Mouse (Mus musculus) midbrain, embryonic 11.5 days (tissue): ENCODE results near the gene S100a1. TPM values are rescaled to one million over a fixed set of nuclear protein-coding genes. Genes with fewer than 3 reads are reported as not detected.
A peak's percentile ranks its signal among the peaks of the same experiment; 100 is the strongest.

ENCODE experiments used
- ATAC-seq: fragments of 200-750 bp; cut with Nextera tagmentation; 2 replicates; pipeline ENCODE4 v1.8.0; 2017; ENCODE audit warnings: moderate TSS enrichment, moderate library complexity; ENCODE audit not compliant: low FRiP score
- DNase-seq: peaks from one replicate; pipeline ENCODE4 v3.0.0; 2015; ENCODE audit warnings: low spot score; ENCODE audit errors: missing footprints
- H3K27ac ChIP-seq: fragments of 300-500 bp; sonication (generic); 2 replicates; pipeline ENCODE4 v1.5.1; 2014; ENCODE audit warnings: low read depth, low read length
- H3K27me3 ChIP-seq: fragments of 300-500 bp; sonication (generic); 2 replicates; pipeline ENCODE4 v1.6.1; 2014; ENCODE audit warnings: mild to moderate bottlenecking, low read length, moderate library complexity, mixed read lengths; ENCODE audit not compliant: control insufficient read depth, insufficient read depth
- H3K36me3 ChIP-seq: fragments of 300-500 bp; sonication (generic); 2 replicates; pipeline ENCODE4 v1.6.1; 2014; ENCODE audit warnings: mild to moderate bottlenecking, low read length, moderate library complexity, mixed read lengths; ENCODE audit not compliant: control insufficient read depth, insufficient read depth
- H3K4me1 ChIP-seq: fragments of 300-500 bp; sonication (generic); 2 replicates; pipeline ENCODE4 v1.6.1; 2014; ENCODE audit warnings: low read length; ENCODE audit not compliant: control insufficient read depth, insufficient read depth
- H3K4me2 ChIP-seq: fragments of 300-500 bp; sonication (generic); 2 replicates; pipeline ENCODE4 v1.6.1; 2014; ENCODE audit warnings: mild to moderate bottlenecking, moderate library complexity
- H3K4me3 ChIP-seq: fragments of 300-500 bp; sonication (generic); 2 replicates; pipeline ENCODE4 v1.5.1; 2014; ENCODE audit warnings: low read depth, low read length
- H3K9ac ChIP-seq: fragments of 300-500 bp; sonication (generic); 2 replicates; pipeline ENCODE4 v1.6.1; 2014; ENCODE audit warnings: low read length
- H3K9me3 ChIP-seq: fragments of 300-500 bp; sonication (generic); 2 replicates; pipeline ENCODE4 v1.6.1; 2016; ENCODE audit warnings: low read length; ENCODE audit not compliant: control insufficient read depth
- WGBS: fragments of 180-500 bp; shearing (Covaris S2); extraction: QIAGEN DNeasy Blood & Tissue Kit; methylation state at CpG from one replicate; pipeline ENCODE4 v1.1.7; 2014; 5-methylcytosine and 5-hydroxymethylcytosine counted together
- polyA plus RNA-seq: library from polyadenylated mRNA; unstranded; fragments of >200 nt; fragmentation: Nextera tagmentation; extraction: Ambion mirVana; gene quantifications from 2 replicates; pipeline ENCODE4 v1.2.1, GENCODE M21; 2014

S100a1 gene
- polyA plus RNA-seq, 1 experiment from 2014 or later = 6.9 TPM

DNA sequence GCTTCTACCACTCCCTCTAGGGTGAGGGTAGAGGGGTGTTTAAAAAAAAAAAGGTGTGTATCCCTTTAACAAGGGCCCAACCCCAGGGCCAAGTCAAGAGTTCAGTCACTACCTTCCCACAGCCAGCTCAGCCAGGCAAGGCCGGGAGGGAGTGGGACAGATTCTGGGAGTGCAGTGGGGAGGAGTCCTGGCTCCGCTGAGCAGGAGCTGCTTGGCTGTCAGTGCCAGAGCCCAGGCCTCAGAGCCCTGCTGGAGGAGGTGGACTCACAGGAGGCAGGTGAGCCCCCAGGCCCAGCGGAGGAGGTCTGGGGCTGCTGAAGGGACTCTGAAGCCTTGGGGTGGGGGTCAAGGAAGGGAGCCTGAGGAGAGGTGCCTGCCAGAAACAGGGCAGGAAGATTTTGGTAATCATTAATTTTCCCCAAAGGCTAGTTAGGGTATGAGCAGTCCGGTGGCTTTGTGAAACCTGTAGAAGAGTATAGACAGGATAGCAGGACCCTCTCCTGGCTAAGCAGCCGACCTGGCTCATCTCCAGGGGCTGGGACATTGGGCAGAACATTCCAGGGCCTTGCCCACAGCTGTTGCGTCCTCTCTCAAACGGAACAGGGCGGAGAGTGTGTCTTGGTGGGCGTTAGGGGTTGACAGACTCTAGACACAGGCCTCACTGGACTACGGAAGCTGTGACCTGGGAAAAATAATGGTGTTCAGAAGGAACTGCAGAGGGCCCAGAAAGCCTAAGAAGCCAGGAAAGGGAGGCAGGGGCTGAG is 23.1 kb upstream of the S100a1 start, which contains the start of gene S100a16:
Gene S100a16, plus strand, starts transcription at position 114 of the 764 bp plus-strand sequence.
- WGBS = 47% methylated on average over 10 of the region's 10 CpGs
- Histone ChIP-seq H3K9ac (no peak within 1 kb of the TSS), H3K4me3 (no peak within 1 kb of the TSS), H3K27ac (no peak within 1 kb of the TSS), H3K4me2 (no peak within 1 kb of the TSS), H3K4me1 (peaks cover 5% of the 10 kb centered on the region; the same call in 1 of the 2 replicates), H3K27me3 (no peaks in the 10 kb centered on the region), H3K36me3 (no peaks in the 10 kb centered on the region), H3K9me3 (no peaks in the 10 kb centered on the region)
- DNase-seq = no peak
- ATAC-seq = no peak

DNA sequence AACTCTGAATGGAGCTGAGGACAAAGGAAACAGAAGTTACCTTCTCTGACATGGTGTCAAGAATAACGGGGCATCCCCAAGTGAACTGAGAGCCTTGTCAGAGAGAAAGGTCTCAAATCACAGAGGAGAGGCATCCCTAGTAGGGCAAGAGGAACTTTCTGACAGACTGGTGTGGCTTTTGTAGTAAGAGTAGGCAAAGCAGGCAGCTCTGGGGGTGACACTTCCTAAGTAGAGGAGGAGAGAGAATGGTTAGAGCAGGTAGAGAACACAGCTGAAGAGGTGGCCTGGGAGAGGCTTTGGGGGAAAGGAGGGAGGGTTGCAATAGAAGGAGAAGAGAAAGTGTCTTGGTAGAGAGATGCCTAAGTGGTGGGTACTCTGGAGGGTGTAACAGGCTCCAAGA is 21.3 kb upstream of the S100a1 start:
- ATAC-seq = no peak
- H3K4me1 ChIP-seq = no peaks in the 10 kb centered on the region
- H3K4me2 ChIP-seq = no peak overlapping the region
- no peaks in the 10 kb centered on the region for H3K36me3 ChIP-seq
- no peak overlapping the region for H3K9ac ChIP-seq
- no peak overlapping the region for H3K27ac ChIP-seq
- H3K27me3 ChIP-seq = no peaks in the 10 kb centered on the region
- H3K9me3 ChIP-seq = no peaks in the 10 kb centered on the region
- no peak overlapping the region for H3K4me3 ChIP-seq
- WGBS = 84% methylated on average over 1 of the region's 1 CpGs
- DNase-seq = no peak

GRCm38 (mm10) chr3:90531713-90532112 is 17.5 kb upstream of the S100a1 start:
- H3K4me2 ChIP-seq = no peak overlapping the region
- ATAC-seq = no peak
- H3K4me1 ChIP-seq = no peaks in the 10 kb centered on the region
- H3K36me3 ChIP-seq = no peaks in the 10 kb centered on the region
- no peak for DNase-seq
- H3K4me3 ChIP-seq = no peak overlapping the region
- no peaks in the 10 kb centered on the region for H3K9me3 ChIP-seq
- no peak overlapping the region for H3K27ac ChIP-seq
- H3K9ac ChIP-seq = no peak overlapping the region
- 82% methylated on average over 5 of the region's 5 CpGs for WGBS
- H3K27me3 ChIP-seq = no peaks in the 10 kb centered on the region

- ATAC-seq (no peak), DNase-seq (peak; percentile 41)
- Histone ChIP-seq H3K27me3 (no peaks in the 10 kb centered on the region), H3K36me3 (no peaks in the 10 kb centered on the region), H3K4me2 (no peak overlapping the region), H3K4me1 (no peaks in the 10 kb centered on the region), H3K9me3 (no peaks in the 10 kb centered on the region), H3K27ac (no peak overlapping the region), H3K4me3 (no peak overlapping the region), H3K9ac (no peak overlapping the region)
- 86% methylated on average over 7 of the region's 7 CpGs for WGBS
These were observed 13.2 kb upstream of the S100a1 start for GRCm38 (mm10) chr3:90527291-90527873.

DNA sequence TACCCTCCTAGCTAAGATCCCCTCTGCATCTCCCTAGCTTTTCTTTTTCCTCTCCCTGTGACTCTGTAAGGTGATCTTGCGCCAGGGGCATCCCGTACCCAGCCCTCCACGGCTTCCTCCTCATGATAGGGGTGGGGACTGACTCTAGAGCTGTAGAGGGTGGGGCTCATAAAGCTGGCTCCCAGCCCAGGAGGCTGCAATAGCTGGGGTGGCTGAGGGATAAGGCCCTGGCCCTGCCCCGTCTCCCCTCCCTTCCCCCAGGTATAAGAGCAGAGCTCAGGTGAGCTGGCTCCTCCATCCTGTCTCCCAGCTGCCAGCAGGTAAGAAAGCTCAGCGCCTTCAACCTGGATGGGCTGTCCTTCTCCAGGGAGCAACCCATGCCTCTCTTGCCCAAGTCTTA is 12.4 kb upstream of the S100a1 start, which contains the start of gene S100a14:
Gene S100a14, plus strand, starts transcription at position 277 of the 400 bp plus-strand sequence.
- DNase-seq (peak; percentile 17), ATAC-seq (peak; percentile 38; the same call in 1 of the 2 replicates)
- Histone ChIP-seq H3K9me3 (no peaks in the 10 kb centered on the region), H3K36me3 (no peaks in the 10 kb centered on the region), H3K9ac (no peak within 1 kb of the TSS), H3K27ac (no peak within 1 kb of the TSS), H3K4me2 (no peak within 1 kb of the TSS), H3K4me1 (no peaks in the 10 kb centered on the region), H3K4me3 (no peak within 1 kb of the TSS), H3K27me3 (no peaks in the 10 kb centered on the region)
- 78% methylated on average over 5 of the region's 5 CpGs for WGBS

- no peaks in the 10 kb centered on the region for H3K4me1 ChIP-seq
- no peak for ATAC-seq
These were observed 11.9 kb upstream of the S100a1 start for GRCm38 (mm10) chr3:90526076-90526475.

GRCm38 (mm10) chr3:90525421-90525820 is 11.2 kb upstream of the S100a1 start:
- no peak for DNase-seq
- Histone ChIP-seq H3K4me3 (no peak overlapping the region), H3K27me3 (no peaks in the 10 kb centered on the region), H3K4me1 (no peaks in the 10 kb centered on the region), H3K9me3 (no peaks in the 10 kb centered on the region), H3K36me3 (no peaks in the 10 kb centered on the region), H3K27ac (no peak overlapping the region), H3K9ac (no peak overlapping the region), H3K4me2 (no peak overlapping the region)
- 69% methylated on average over 4 of the region's 4 CpGs for WGBS
- ATAC-seq = no peak

More at GRCm38 (mm10) chr3:90526076-90526475, 11.9 kb upstream of the S100a1 start:
- 87% methylated on average over 2 of the region's 2 CpGs for WGBS
- Histone ChIP-seq H3K27ac (no peak overlapping the region), H3K4me3 (no peak overlapping the region), H3K27me3 (no peaks in the 10 kb centered on the region), H3K4me2 (no peak overlapping the region), H3K36me3 (no peaks in the 10 kb centered on the region), H3K9me3 (no peaks in the 10 kb centered on the region), H3K9ac (no peak overlapping the region)
- peak; percentile 59 for DNase-seq

DNA sequence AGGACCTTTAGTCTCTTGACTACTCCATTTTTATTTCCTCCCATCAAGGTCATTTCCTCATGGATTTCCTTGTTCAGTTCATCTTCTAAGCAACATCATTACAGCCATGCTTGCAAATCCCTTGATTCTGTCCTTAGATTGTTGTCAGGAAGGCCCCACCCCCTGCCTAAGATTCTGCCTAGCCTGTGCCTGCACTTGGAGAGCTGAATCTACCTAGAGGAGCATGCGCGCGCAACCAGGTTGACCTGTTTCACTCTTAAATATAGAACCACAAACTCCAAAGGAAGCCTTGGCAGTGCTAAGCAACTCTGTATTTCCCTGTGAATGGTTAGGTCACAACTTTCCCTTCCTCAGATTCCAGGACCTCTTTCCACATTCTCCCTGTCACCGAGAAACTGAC is 3.5 kb upstream of the S100a1 start:
- no peaks in the 10 kb centered on the region; the same call in 1 of the 2 replicates for H3K4me1 ChIP-seq

GRCm38 (mm10) chr3:90515789-90516188 is 1.6 kb upstream of the S100a1 start:
- DNase-seq (no peak), ATAC-seq (no peak)
- H3K4me3 ChIP-seq = no peak overlapping the region
- H3K4me1 ChIP-seq = no peaks in the 10 kb centered on the region; the same call in 1 of the 2 replicates
- no peaks in the 10 kb centered on the region for H3K36me3 ChIP-seq
- no peak overlapping the region for H3K27ac ChIP-seq
- H3K9ac ChIP-seq = no peak overlapping the region
- H3K9me3 ChIP-seq = no peaks in the 10 kb centered on the region
- 90% methylated on average over 4 of the region's 4 CpGs for WGBS
- H3K27me3 ChIP-seq = peaks cover 9% of the 10 kb centered on the region
- H3K4me2 ChIP-seq = no peak overlapping the region

More for the DNA sequence above, 3.5 kb upstream of the S100a1 start:
- H3K27me3 ChIP-seq = peaks cover 9% of the 10 kb centered on the region
- WGBS = 90% methylated on average over 4 of the region's 4 CpGs
- H3K9me3 ChIP-seq = no peaks in the 10 kb centered on the region
- H3K27ac ChIP-seq = no peak overlapping the region
- ATAC-seq (no peak), DNase-seq (no peak)
- no peak overlapping the region for H3K4me2 ChIP-seq
- H3K9ac ChIP-seq = no peak overlapping the region
- no peaks in the 10 kb centered on the region for H3K36me3 ChIP-seq
- H3K4me3 ChIP-seq = no peak overlapping the region
